Mouse (Mus musculus) 3134 (cell line): ENCODE measurements around the gene Hist2h2ab.

ENCODE experiments used
- DNase-seq: peaks from one replicate; pipeline ENCODE4 v3.0.0-alpha.2; 2011; ENCODE audit warnings: low spot score; ENCODE audit not compliant: insufficient read length; ENCODE audit errors: extremely low read depth

Hist2h2ab gene

DNA sequence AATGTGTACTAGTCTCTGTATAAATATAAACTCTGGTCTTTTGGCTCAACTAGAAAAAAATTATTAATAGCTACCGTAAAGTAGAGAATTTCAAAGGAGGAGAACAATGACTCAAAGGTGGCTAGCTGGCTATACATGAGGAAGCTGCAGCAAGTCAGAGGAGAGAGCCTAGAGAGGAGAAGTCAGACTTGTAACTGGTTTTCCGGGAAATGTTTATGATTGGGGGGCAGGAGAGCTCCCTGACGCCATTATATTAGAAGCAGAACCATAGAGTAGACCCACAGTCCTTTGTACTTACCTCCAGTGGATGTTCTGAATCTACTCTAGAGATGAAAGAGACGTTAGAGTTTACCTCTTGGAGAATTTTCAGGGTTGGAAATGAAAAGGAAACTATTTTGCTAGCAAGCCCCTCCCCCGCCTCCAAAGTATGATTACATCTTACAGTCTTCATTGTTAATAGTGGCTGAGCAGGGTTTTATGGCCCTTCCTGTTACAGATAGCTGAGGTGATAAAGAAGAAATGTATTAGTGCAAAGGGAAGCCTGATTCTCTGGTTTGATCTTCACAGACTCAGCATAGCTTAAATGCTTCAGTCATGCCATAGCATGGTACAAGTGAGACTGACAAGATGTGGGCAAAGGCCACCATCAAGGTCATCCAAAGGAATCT is 36.4 kb downstream of the Hist2h2ab start:
- no peak for DNase-seq

DNA sequence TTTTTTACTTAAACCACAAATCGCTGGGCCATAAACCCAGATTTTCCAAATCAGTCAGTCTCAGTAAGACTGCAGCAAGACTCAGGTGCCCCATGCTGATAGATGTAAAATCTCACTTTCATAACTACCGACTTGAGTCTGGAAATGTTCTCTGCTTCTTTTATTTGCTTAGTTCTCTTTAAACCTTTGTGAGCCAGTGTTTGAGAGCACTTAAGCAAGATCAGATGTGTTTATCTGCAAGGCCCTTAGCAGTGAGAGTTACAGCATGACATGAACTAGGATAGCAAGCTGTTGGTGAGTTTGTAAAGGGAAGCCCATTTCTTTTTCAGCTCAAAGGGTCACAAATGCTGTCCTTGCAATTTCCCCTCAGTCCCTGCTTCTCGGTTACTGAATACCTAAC is 37.5 kb downstream of the Hist2h2ab start:
- no peak for DNase-seq

GRCm38 (mm10) chr3:96260220-96260619 is 40.6 kb downstream of the Hist2h2ab start:
- peak; percentile 46 for DNase-seq

- peak; percentile 29 for DNase-seq
Measured at GRCm38 (mm10) chr3:96261623-96262022, 42.0 kb downstream of the Hist2h2ab start.

- peak; percentile 84 for DNase-seq
Measured at GRCm38 (mm10) chr3:96262216-96262875, 42.7 kb downstream of the Hist2h2ab start.

GRCm38 (mm10) chr3:96262979-96263550 is 43.4 kb downstream of the Hist2h2ab start, which contains the start of gene Hist2h4:
TSS of gene Hist2h4 (minus strand) at chr3:96263311.
- DNase-seq = peak; percentile 98

DNA sequence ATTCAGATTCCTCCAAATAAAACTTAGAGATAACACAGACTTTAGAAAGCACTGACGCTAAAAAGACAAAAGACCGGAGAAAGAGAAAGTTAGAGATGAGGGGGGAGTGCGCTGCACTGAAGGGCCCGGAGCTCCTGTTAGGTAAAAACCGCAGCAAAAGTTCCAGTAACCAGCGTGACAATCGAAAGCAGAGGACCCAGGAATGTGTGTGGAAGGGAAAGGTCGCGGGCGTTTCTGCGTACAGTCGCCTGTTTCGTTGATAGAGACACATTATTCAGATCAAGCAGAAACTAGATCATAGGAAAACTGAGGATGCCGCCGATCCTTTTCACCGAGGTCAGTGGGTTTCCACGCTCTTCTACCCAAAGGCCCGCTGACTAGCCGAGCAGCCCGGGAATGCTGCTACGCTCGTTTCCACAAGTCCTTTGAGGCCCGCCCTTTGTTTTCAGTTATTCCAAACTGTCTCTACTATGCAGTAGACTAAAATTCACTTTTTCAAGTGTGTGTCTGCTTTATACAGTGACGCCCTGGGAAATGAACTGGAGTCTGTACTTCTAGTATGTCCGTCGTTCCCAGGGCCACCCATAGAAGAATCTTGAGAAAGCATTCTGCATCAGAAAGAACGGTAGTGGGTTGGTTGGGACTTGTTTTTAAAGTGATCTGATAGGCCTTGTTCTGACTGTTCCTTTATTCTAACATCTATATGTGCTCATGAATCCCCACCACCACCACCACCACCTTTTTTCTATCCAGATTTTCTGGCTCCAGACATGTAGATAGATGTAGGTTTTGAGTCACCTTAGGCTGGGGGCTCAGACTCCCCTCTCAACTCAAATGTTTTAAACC is 44.1 kb downstream of the Hist2h2ab start:
- DNase-seq = peak; percentile 65

- peak; percentile 50 for DNase-seq
Measured at GRCm38 (mm10) chr3:96264404-96264949, 44.8 kb downstream of the Hist2h2ab start.

GRCm38 (mm10) chr3:96266132-96266710 is 46.6 kb downstream of the Hist2h2ab start:
- no peak for DNase-seq

- DNase-seq = peak; percentile 36
Measured at GRCm38 (mm10) chr3:96267541-96267940, 47.9 kb downstream of the Hist2h2ab start.

GRCm38 (mm10) chr3:96268051-96268775 is 48.5 kb downstream of the Hist2h2ab start, which contains the start of gene Hist2h3b:
TSS of gene Hist2h3b (plus strand) at chr3:96268654.
- DNase-seq = peak; percentile 96

DNA sequence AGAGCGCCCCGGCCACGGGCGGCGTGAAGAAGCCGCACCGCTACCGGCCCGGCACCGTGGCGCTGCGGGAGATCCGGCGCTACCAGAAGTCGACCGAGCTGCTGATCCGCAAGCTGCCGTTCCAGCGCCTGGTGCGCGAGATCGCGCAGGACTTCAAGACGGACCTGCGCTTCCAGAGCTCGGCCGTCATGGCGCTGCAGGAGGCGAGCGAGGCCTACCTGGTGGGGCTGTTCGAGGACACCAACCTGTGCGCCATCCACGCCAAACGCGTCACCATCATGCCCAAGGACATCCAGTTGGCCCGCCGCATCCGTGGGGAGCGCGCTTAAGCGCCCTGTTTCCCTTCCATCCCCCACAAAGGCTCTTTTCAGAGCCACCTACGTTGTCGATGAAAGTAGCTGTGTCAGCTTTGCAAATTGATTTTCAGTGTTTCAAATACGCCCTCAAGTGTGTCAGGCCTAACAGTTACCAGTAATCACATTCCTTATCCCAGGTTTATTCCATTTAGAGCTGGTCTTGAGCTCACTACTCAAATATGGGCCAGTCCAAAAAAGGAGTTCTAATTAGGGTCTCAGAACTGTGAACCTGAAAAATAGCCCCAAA is 49.2 kb downstream of the Hist2h2ab start:
- peak; percentile 85 for DNase-seq
